Mouse (Mus musculus): Measurements from ENCODE around the gene Nop53. TPM values are rescaled to one million over a fixed set of nuclear protein-coding genes. Genes with fewer than 3 reads are reported as not detected.
"Not testable (repeated sequence)": the region's sequence is repeated elsewhere in the genome, so short reads cannot be mapped to it uniquely, and the experiment has no call there.

Nop53 gene
- total and polyA plus RNA-seq, 3 experiments = 60.0 to 143 (median 117) TPM

- TF ChIP-seq CTCF (IDR thresholded peaks at IDR 0.05) = no peak
- TF ChIP-seq POLR2A (IDR thresholded peaks at IDR 0.05; ENCODE audit: insufficient read depth, low read depth, low read length) = no peak
- TF ChIP-seq EP300 (IDR thresholded peaks at IDR 0.05; ENCODE audit: insufficient read depth, low read depth, low read length) = no peak
- no peaks in the 10 kb centered on the region for H3K27me3 ChIP-seq (ENCODE audit: control insufficient read depth, insufficient read depth, low read length)
- H3K4me3 ChIP-seq = no peak overlapping the region
- no peak overlapping the region for H3K27ac ChIP-seq
- WGBS = 75% methylated on average over 4 of the region's 4 CpGs
- DNase-seq = no peak
- intact Hi-C loops (cut with DNase I) = no loop called here
- H3K36me3 ChIP-seq (ENCODE audit: control insufficient read depth, insufficient read depth, low read length) = no peaks in the 10 kb centered on the region; the same call in 1 of the 2 replicates
- H3K4me1 ChIP-seq (ENCODE audit: control insufficient read depth, insufficient read depth, low read length) = peaks cover 5% of the 10 kb centered on the region
- no peaks in the 10 kb centered on the region for H3K79me2 ChIP-seq (replicated peaks; ENCODE audit: control insufficient read depth, insufficient read depth, low read length)
- H3K9ac ChIP-seq (ENCODE audit: low read depth, low read length) = no peak overlapping the region
These were observed 28.9 kb downstream of the Nop53 start for GRCm38 (mm10) chr7:15916996-15917395.

GRCm38 (mm10) chr7:15916134-15916723, 29.6 kb downstream of the Nop53 start:
- Histone ChIP-seq H3K79me2 (replicated peaks; ENCODE audit: control insufficient read depth, insufficient read depth, low read length) (no peaks in the 10 kb centered on the region), H3K4me3 (no peak overlapping the region), H3K36me3 (ENCODE audit: control insufficient read depth, insufficient read depth, low read length) (no peaks in the 10 kb centered on the region; the same call in 1 of the 2 replicates), H3K4me1 (ENCODE audit: control insufficient read depth, insufficient read depth, low read length) (peaks cover 5% of the 10 kb centered on the region), H3K27ac (no peak overlapping the region), H3K9ac (ENCODE audit: low read depth, low read length) (no peak overlapping the region), H3K27me3 (ENCODE audit: control insufficient read depth, insufficient read depth, low read length) (no peaks in the 10 kb centered on the region)
- no peak for DNase-seq
- TF ChIP-seq POLR2A (IDR thresholded peaks at IDR 0.05; ENCODE audit: insufficient read depth, low read depth, low read length) (no peak), CTCF (IDR thresholded peaks at IDR 0.05) (no peak), EP300 (IDR thresholded peaks at IDR 0.05; ENCODE audit: insufficient read depth, low read depth, low read length) (no peak)
- intact Hi-C loops (cut with DNase I) = no loop called here
- WGBS = 86% methylated on average over 3 of the region's 3 CpGs

GRCm38 (mm10) chr7:15915695-15916094, 30.2 kb downstream of the Nop53 start:
- H3K36me3 ChIP-seq (ENCODE audit: control insufficient read depth, insufficient read depth, low read length); H3K27ac ChIP-seq; H3K4me1 ChIP-seq (ENCODE audit: control insufficient read depth, insufficient read depth, low read length); H3K4me3 ChIP-seq; intact Hi-C loops (cut with DNase I); H3K79me2 ChIP-seq (replicated peaks; ENCODE audit: control insufficient read depth, insufficient read depth, low read length); DNase-seq; H3K9ac ChIP-seq (ENCODE audit: low read depth, low read length); H3K27me3 ChIP-seq (ENCODE audit: control insufficient read depth, insufficient read depth, low read length): not testable (repeated sequence)
- 86% methylated on average over 4 of the region's 4 CpGs for WGBS

- Histone ChIP-seq H3K36me3 (ENCODE audit: control insufficient read depth, insufficient read depth, low read length) (no peaks in the 10 kb centered on the region), H3K9ac (ENCODE audit: low read depth, low read length) (no peak overlapping the region), H3K27me3 (ENCODE audit: control insufficient read depth, insufficient read depth, low read length) (no peaks in the 10 kb centered on the region), H3K27ac (no peak overlapping the region), H3K4me1 (ENCODE audit: control insufficient read depth, insufficient read depth, low read length) (peaks cover 1% of the 10 kb centered on the region; the same call in 1 of the 2 replicates), H3K4me3 (no peak overlapping the region), H3K79me2 (replicated peaks; ENCODE audit: control insufficient read depth, insufficient read depth, low read length) (no peaks in the 10 kb centered on the region)
- 81% methylated on average over 2 of the region's 2 CpGs for WGBS
- intact Hi-C loops (cut with DNase I) = no loop called here
- TF ChIP-seq CTCF (IDR thresholded peaks at IDR 0.05) (no peak), POLR2A (IDR thresholded peaks at IDR 0.05; ENCODE audit: insufficient read depth, low read depth, low read length) (no peak), EP300 (IDR thresholded peaks at IDR 0.05; ENCODE audit: insufficient read depth, low read depth, low read length) (no peak)
- DNase-seq = no peak
These were observed 31.1 kb downstream of the Nop53 start for GRCm38 (mm10) chr7:15914751-15915150.

GRCm38 (mm10) chr7:15914252-15914651, 31.6 kb downstream of the Nop53 start:
- Histone ChIP-seq H3K36me3 (ENCODE audit: control insufficient read depth, insufficient read depth, low read length) (no peaks in the 10 kb centered on the region), H3K4me3 (no peak overlapping the region), H3K27me3 (ENCODE audit: control insufficient read depth, insufficient read depth, low read length) (no peaks in the 10 kb centered on the region), H3K4me1 (ENCODE audit: control insufficient read depth, insufficient read depth, low read length) (peaks cover 1% of the 10 kb centered on the region; the same call in 1 of the 2 replicates), H3K27ac (no peak overlapping the region), H3K9ac (ENCODE audit: low read depth, low read length) (no peak overlapping the region), H3K79me2 (replicated peaks; ENCODE audit: control insufficient read depth, insufficient read depth, low read length) (no peaks in the 10 kb centered on the region)
- no peak for DNase-seq
- intact Hi-C loops (cut with DNase I) = no loop called here
- TF ChIP-seq CTCF (IDR thresholded peaks at IDR 0.05) (peak; percentile 90), POLR2A (IDR thresholded peaks at IDR 0.05; ENCODE audit: insufficient read depth, low read depth, low read length) (no peak), EP300 (IDR thresholded peaks at IDR 0.05; ENCODE audit: insufficient read depth, low read depth, low read length) (no peak)
- WGBS = 24% methylated on average over 2 of the region's 2 CpGs

GRCm38 (mm10) chr7:15912183-15912582, 33.7 kb downstream of the Nop53 start:
- intact Hi-C loops (cut with DNase I) = no loop called here
- 2% methylated on average over 4 of the region's 4 CpGs for WGBS
- Histone ChIP-seq H3K9ac (ENCODE audit: low read depth, low read length) (no peak overlapping the region), H3K36me3 (ENCODE audit: control insufficient read depth, insufficient read depth, low read length) (no peaks in the 10 kb centered on the region), H3K79me2 (replicated peaks; ENCODE audit: control insufficient read depth, insufficient read depth, low read length) (no peaks in the 10 kb centered on the region), H3K4me1 (ENCODE audit: control insufficient read depth, insufficient read depth, low read length) (peaks cover 1% of the 10 kb centered on the region; the same call in 1 of the 2 replicates), H3K27ac (no peak overlapping the region), H3K27me3 (ENCODE audit: control insufficient read depth, insufficient read depth, low read length) (no peaks in the 10 kb centered on the region), H3K4me3 (no peak overlapping the region)
- peak; percentile 56 to 70 for DNase-seq
- TF ChIP-seq CTCF (IDR thresholded peaks at IDR 0.05) = peak; percentile 82
- no peak for TF ChIP-seq POLR2A (IDR thresholded peaks at IDR 0.05; ENCODE audit: insufficient read depth, low read depth, low read length)
- TF ChIP-seq EP300 (IDR thresholded peaks at IDR 0.05; ENCODE audit: insufficient read depth, low read depth, low read length) = no peak

Measured in heart, adult 2 months (tissue).